Mouse (Mus musculus): Measurements from ENCODE around the gene Robo2.

The Robo2 gene

GRCm38 (mm10) chr16:73957675-73958523 is 453.7 kb downstream of the Robo2 start:
- in situ Hi-C loops (cut with MboI, MseI), result no loop called here

- in situ Hi-C loops (cut with MboI, MseI), result no loop called here
Observed at GRCm38 (mm10) chr16:73946171-73946570, 465.5 kb downstream of the Robo2 start.

- in situ Hi-C loops (cut with MboI, MseI), result no loop called here
Observed at GRCm38 (mm10) chr16:73940211-73940541, 471.4 kb downstream of the Robo2 start.

DNA sequence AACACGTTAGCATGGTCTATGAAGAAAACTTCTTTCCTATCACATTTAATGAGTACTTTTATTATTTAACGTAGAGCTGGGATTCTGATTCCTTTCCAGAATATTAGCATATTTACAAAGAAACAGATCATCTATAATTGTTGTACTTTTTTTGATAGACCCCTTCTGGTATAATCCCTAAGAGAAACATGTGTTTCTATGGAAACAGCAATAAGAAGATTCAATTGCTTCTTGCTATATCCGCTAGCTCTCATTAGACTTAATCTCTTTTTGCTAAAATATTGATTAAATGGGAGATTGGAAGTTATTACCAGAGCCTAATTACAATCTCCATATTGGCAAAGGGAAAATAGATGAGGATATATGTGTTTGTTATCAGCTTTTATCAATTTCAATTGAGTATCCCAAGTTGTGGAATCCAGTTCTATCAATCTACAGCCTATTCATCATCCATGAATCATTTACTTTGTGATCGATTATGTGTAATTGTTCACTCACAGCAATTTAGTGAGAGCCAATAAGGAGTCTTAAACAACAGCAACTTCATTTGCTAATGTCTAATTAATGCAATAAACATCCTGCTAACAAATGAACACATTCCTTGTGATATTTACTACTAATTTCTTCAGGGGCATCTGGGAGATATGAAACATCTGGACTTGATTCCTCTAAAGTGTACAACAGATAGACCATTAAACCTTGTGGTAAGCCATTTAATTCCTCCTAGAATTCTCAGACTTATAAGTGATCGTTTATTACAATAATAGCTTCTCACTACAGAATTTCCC is 472.0 kb downstream of the Robo2 start:
- in situ Hi-C loops (cut with MboI, MseI), result no loop called here

DNA sequence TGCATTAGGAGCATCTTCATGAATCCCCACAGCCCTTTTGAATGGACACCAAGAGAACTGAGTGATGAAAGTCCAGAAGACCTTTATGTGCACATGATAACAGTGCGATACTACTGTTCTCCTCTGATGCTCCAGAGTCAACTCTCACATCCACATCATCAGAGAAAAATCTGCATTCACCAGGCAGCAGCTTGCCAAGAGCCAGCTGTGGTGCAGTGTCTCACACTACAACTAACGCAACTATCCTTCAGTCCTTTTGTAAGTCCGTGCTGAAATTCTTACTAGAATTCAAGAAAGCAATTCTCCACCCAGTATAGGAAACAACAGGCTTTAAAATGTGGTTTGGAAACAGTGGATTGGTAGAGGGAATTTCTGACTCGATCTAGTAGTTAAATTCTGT is 481.3 kb downstream of the Robo2 start:
- in situ Hi-C loops (cut with MboI, MseI), result no loop called here

DNA sequence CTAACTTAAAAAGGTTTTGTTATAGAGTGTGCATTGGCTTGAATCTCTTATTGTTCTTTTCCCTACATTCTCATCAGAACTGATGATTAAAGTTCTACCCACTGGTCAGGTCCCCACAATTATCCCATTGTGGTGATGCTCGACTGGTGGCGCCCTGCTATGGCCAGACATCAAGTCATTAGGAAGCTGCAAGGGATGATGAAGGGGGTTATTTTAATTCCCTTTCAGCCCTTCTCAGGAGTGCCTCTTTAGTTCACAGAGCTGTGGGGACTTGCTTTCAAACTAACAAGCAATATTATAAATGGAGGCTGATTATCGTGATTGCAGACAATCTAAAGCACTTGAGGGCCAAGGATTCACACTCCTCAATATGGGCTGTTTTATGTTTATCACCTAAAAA is 484.1 kb downstream of the Robo2 start:
- in situ Hi-C loops (cut with MboI, MseI), result no loop called here

DNA sequence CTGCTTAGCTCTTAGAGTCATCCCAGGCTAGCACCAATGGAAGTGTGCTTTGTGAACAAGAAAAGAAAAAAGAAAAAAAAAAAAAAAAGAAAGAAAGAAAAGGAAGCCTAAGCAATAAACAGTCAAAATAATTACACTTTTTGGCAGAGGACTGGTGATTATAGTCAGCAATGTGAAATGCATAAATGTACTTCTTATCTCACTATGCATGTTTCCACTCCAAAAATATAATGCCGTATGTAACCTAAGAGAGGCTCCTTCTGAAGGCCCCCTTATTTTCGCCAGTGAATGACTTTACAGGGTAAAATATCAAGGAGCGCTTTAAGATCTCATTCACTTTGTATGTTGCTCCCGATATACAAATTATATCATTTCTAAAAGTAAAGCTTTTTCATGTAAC is 496.2 kb downstream of the Robo2 start:
- in situ Hi-C loops (cut with MboI, MseI), result no loop called here

DNA sequence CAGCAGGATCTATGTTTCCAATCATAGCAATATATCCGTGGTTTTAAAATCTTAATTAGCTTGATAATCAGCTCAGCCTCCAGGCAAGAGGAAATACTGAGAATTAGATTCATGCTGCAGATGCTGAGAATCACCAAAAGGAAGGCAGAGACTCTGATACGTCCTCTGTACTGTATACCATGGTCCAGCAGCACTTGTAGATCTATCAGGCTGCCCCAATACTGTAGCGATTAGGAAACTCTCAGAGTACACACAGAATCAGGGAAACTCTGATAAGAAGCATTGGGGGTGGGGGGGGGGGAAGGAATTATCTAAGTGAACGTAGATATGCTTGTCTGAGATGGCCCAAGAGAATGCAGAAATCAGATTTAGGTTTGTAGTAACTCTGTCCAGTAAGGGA is 496.7 kb downstream of the Robo2 start:
- in situ Hi-C loops (cut with MboI, MseI), result no loop called here

- in situ Hi-C loops (cut with MboI, MseI), result no loop called here
Observed at GRCm38 (mm10) chr16:73908504-73908903, 503.1 kb downstream of the Robo2 start.

- in situ Hi-C loops (cut with MboI, MseI), result no loop called here
Observed at GRCm38 (mm10) chr16:73896856-73897255, 514.8 kb downstream of the Robo2 start.

- in situ Hi-C loops (cut with MboI, MseI), result no loop called here
Observed at GRCm38 (mm10) chr16:73881911-73882310, 529.7 kb downstream of the Robo2 start.

DNA sequence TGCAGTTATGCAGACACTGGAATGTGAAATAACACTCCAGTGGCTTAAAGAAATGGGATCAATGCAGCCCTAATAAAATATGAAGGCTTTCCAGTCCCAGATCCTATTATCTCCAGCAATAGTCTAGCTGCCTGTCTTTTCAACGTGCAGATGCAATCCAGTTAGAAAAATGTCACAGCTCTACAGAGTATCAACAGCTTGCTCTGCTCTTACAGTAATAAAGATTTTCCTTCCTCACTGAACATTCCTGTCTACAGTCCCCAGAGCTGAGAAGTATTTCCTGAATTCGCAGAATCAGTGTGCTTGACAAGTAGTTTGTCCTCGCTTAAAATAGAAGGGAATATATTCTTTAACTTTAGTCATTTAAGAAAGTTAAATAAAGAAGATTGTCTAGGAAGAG is 533.7 kb downstream of the Robo2 start:
- in situ Hi-C loops (cut with MboI, MseI), result no loop called here

DNA sequence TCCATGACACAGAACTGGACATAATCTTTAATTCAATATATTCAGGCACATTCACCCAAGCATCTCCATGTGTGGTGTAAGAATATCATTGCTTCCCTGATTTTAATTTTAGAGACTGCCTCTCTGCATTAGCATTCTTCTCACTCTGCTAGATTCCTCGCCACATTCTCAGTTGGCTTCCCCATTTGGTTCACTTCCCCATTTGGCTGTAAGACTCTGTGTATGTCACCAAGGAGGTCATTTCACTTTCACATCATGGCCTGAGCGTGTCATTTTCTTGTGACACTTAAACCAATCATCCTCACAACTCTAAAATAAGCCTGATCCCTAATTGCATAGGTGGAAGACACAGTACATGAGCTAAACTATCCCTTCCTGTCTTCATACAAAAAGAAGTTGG is 536.6 kb downstream of the Robo2 start:
- in situ Hi-C loops (cut with MboI, MseI), result no loop called here

GRCm38 (mm10) chr16:73873828-73874558 is 537.6 kb downstream of the Robo2 start:
- in situ Hi-C loops (cut with MboI, MseI), result no loop called here

DNA sequence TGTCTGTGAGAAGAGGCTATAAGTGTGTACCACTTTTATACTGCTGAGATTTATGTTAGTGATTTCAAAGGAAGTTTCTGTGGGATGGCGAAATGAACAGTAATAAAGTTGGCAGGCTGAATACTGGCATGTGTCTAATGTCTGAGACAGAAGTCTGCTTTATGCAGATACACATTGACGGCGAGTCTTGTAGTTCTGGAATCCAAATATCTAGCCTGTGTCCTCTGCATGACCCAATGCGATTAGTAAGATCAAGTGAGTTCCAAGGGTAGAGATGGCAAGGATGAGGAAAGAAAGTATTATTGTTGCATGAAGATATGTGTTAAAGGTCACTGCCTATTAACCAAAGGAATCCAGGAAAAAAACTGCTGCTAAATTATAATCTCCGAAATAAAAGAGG is 541.3 kb downstream of the Robo2 start:
- in situ Hi-C loops (cut with MboI, MseI), result no loop called here

GRCm38 (mm10) chr16:73869527-73870212 is 542.0 kb downstream of the Robo2 start:
- in situ Hi-C loops (cut with MboI, MseI), result no loop called here

DNA sequence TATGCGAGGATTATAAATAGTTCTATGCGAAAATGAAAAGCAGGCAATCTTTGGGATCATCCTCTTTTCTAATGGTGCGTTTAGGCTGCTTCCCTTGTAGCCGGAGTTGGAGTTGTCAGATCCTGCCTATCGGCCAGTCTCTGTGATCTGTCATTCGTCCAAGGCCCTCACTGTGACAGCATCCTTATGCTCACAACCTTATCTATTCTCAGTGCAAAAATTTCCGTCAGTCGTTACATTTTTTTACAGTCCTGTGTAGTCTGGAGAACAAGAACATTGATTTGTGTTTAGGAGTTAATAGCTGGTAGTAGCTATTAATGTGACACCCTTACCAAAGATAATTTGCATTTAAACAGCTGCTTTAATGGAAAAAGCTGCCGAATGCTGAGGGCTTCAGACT is 547.0 kb downstream of the Robo2 start:
- in situ Hi-C loops (cut with MboI, MseI), result no loop called here

DNA sequence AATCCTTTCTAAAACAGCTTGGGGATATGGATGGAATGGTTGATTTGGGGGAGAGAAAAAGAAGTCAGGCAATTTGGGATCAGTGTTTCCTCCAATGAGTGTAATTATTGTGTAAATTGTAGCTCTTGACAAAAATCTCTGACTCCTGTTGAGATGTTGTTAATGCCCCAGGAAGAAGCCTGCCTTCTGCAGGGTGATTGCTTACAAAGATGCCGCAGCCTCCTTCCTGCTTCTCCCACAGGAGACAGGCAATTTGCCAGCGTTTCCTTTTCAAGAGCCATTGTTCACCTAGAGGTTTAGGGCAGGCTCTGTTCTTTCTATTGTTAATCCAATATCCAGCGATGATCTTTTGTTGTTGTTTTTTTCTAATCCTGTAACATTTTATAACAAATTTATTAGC is 547.9 kb downstream of the Robo2 start:
- in situ Hi-C loops (cut with MboI, MseI), result no loop called here

DNA sequence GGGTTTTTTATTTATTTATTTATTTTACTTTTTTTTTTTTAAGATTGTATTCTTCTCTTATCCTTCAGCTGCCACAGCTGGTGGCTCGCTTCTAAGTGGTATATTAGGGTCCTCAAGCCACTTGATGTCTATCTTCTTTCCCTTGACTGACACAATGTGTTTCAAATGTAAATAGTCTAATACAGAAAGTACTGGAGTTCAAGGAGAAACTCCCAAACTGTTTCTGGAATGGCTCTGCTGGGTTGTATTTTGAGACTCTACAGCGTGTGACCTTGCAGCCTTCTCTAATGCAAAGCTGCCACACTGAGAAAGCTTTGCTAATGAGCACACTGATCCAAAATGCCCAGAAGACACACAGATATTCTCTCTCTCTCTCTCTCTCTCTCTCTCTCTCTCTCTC is 552.9 kb downstream of the Robo2 start:
- in situ Hi-C loops (cut with MboI, MseI), result no loop called here

DNA sequence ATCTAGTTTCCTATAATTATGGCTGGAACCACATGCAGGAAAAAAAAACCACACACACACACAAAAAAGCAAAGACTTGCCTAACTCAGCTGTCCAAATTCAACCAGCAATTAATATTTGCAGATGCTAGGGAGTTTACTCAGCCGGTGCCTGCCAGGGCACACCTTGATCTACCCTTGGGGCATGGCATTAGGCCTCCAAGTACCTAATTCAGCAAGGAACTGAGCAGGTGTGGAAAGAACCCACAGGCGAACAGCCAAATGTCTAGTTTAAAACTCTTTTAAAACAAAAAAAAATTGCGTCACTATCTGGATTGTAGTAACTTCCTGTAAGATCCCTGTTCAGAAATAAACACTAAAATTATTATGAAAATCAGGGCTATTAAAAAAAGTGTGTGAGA is 555.8 kb downstream of the Robo2 start:
- in situ Hi-C loops (cut with MboI, MseI), result no loop called here

All from T-helper 17 cell (primary cell).